Mouse (Mus musculus) brown adipose tissue, adult 24 weeks (tissue): ENCODE results near the gene Lrrc58. TPM values are rescaled to one million over a fixed set of nuclear protein-coding genes. Genes with fewer than 3 reads are reported as not detected.

Source experiments
- H3K27ac ChIP-seq: fragments of 200-500 bp; replicated peaks from 2 replicates; pipeline ENCODE4 v1.5.1; 2012; ENCODE audit warnings: low read depth, mild to moderate bottlenecking, low read length
- H3K4me1 ChIP-seq: fragments of 200-500 bp; 2 replicates; pipeline ENCODE4 v1.6.1; 2012; ENCODE audit warnings: low read length, mixed read lengths; ENCODE audit not compliant: control insufficient read depth, insufficient read depth, insufficient read length
- H3K4me3 ChIP-seq: fragments of 200-500 bp; 2 replicates; pipeline ENCODE4 v1.5.1; 2012; ENCODE audit warnings: low read depth, mild to moderate bottlenecking, low read length, moderate library complexity; ENCODE audit not compliant: insufficient read depth
- polyA plus RNA-seq: library from polyadenylated mRNA; stranded (reverse); fragments of >200 nt; gene quantifications from 2 replicates; pipeline ENCODE4 v1.2.4, GENCODE M21; 2012; ENCODE audit not compliant: missing spikeins, insufficient read depth, insufficient read length

Gene Lrrc58
- polyA plus RNA-seq, 1 experiment, result 50.9 TPM

- H3K4me1 ChIP-seq, result no peaks in the 10 kb centered on the region
- H3K27ac ChIP-seq, result no peak overlapping the region
- H3K4me3 ChIP-seq, result no peak overlapping the region
Observed at GRCm38 (mm10) chr16:37929626-37930025, 61.4 kb downstream of the Lrrc58 start.

- no peak overlapping the region for H3K4me3 ChIP-seq
- H3K4me1 ChIP-seq, result no peaks in the 10 kb centered on the region
- H3K27ac ChIP-seq, result no peak overlapping the region
Observed at GRCm38 (mm10) chr16:37934932-37935331, 66.7 kb downstream of the Lrrc58 start.

- H3K4me1 ChIP-seq, result no peaks in the 10 kb centered on the region
- H3K4me3 ChIP-seq, result no peak overlapping the region
Observed at GRCm38 (mm10) chr16:37937276-37937675, 69.1 kb downstream of the Lrrc58 start.

More at GRCm38 (mm10) chr16:37937276-37937675, 69.1 kb downstream of the Lrrc58 start:
- H3K27ac ChIP-seq, result no peak overlapping the region

Other genes with a start within 250 kb of the Lrrc58 start
- 800 and 1,040 TPM in 2 replicates for gene Ndufb4, start 213.9 kb upstream of the Lrrc58 start, polyA plus RNA-seq
- gene Fstl1, start 91.5 kb upstream of the Lrrc58 start, polyA plus RNA-seq, result 26.5 and 46.9 TPM in 2 replicates
- gene Gm36028, start 7.2 kb upstream of the Lrrc58 start, polyA plus RNA-seq, result 3.4 and 4.1 TPM in 2 replicates
- gene Gpr156, start 48.1 kb downstream of the Lrrc58 start, polyA plus RNA-seq, result 0.44 TPM in 1 of 2 replicates, not detected in the other
- gene Gsk3b, start 220.6 kb downstream of the Lrrc58 start, polyA plus RNA-seq, result 32.5 and 47.5 TPM in 2 replicates